Mouse (Mus musculus) left cerebral cortex, postnatal 36 days (tissue): ENCODE results near the gene Steap3. TPM values are rescaled to one million over a fixed set of nuclear protein-coding genes. Genes with fewer than 3 reads are reported as not detected.

ENCODE experiments used
- DNase-seq, 2 experiments: peaks; one replicate each; pipeline ENCODE4 v3.0.0; 2021 to 2022; ENCODE audit warnings: low spot score in 2 of 2, mixed read lengths in 1 of 2
- intact Hi-C: fragments of 180-260 bp; cut with DNase I; formaldehyde crosslinking; loops from one replicate; pipeline ENCODE4 v1.15.1; 2025
- total RNA-seq, 2 experiments: library from RNA; stranded (reverse); gene quantifications; 2 replicates each; pipeline ENCODE4 v1.2.3; 2021

Steap3 gene
- total RNA-seq, 2 experiments from 2014 or later: 4.6 to 6.6 TPM

GRCm38 (mm10) chr1:120208502-120209230 is 63.8 kb downstream of the Steap3 start:
- intact Hi-C loops: no loop called here
- DNase-seq: no peak

GRCm38 (mm10) chr1:120207568-120207967 is 64.9 kb downstream of the Steap3 start:
- intact Hi-C loops: no loop called here

GRCm38 (mm10) chr1:120204834-120205233 is 67.7 kb downstream of the Steap3 start:
- intact Hi-C loops: no loop called here
- no peak for DNase-seq

More at GRCm38 (mm10) chr1:120207568-120207967, 64.9 kb downstream of the Steap3 start:
- peak; percentile 42 to 58 for DNase-seq

- no peak for DNase-seq
- intact Hi-C loops: no loop called here
Observed at GRCm38 (mm10) chr1:120203836-120204235, 68.7 kb downstream of the Steap3 start.

GRCm38 (mm10) chr1:120202542-120202941 is 70.0 kb downstream of the Steap3 start:
- DNase-seq: no peak
- intact Hi-C loops: no loop called here

GRCm38 (mm10) chr1:120198942-120199341 is 73.6 kb downstream of the Steap3 start:
- DNase-seq: no peak
- intact Hi-C loops: no loop called here

- no peak for DNase-seq
- intact Hi-C loops: no loop called here
Observed at GRCm38 (mm10) chr1:120198151-120198550, 74.4 kb downstream of the Steap3 start.

- peak; percentile 75 to 77 for DNase-seq
- intact Hi-C loops: loop anchor here (1.0 to 2.0 kb wide), 2 partner anchors 142 to 353 kb away; no protein-coding TSS in a partner anchor
Observed at GRCm38 (mm10) chr1:120197189-120197588, 75.3 kb downstream of the Steap3 start.

- intact Hi-C loops: loop anchor here (1.0 to 2.0 kb wide), 2 partner anchors 142 to 354 kb away; no protein-coding TSS in a partner anchor
Observed at GRCm38 (mm10) chr1:120196724-120197123, 75.8 kb downstream of the Steap3 start.

GRCm38 (mm10) chr1:120195947-120196346 is 76.6 kb downstream of the Steap3 start:
- no peak for DNase-seq
- intact Hi-C loops: loop anchor here (2.0 kb wide), 1 partner anchor 143 kb away; no protein-coding TSS in a partner anchor

More at GRCm38 (mm10) chr1:120196724-120197123, 75.8 kb downstream of the Steap3 start:
- DNase-seq: no peak

GRCm38 (mm10) chr1:120193586-120193985 is 78.9 kb downstream of the Steap3 start:
- intact Hi-C loops: no loop called here
- no peak for DNase-seq

GRCm38 (mm10) chr1:120192321-120192720 is 80.2 kb downstream of the Steap3 start:
- intact Hi-C loops: no loop called here
- no peak for DNase-seq

- DNase-seq: peak in 1 of 2 experiments; percentile 25
- intact Hi-C loops: no loop called here
Observed at GRCm38 (mm10) chr1:120190946-120191345, 81.6 kb downstream of the Steap3 start.

GRCm38 (mm10) chr1:120190300-120190699 is 82.2 kb downstream of the Steap3 start:
- no peak for DNase-seq
- intact Hi-C loops: no loop called here

GRCm38 (mm10) chr1:120189206-120189605 is 83.3 kb downstream of the Steap3 start:
- intact Hi-C loops: no loop called here
- DNase-seq: no peak

GRCm38 (mm10) chr1:120187059-120187458 is 85.4 kb downstream of the Steap3 start:
- no peak for DNase-seq
- intact Hi-C loops: no loop called here

- intact Hi-C loops: no loop called here
- DNase-seq: no peak
Observed at GRCm38 (mm10) chr1:120186655-120187054, 85.8 kb downstream of the Steap3 start.

- no peak for DNase-seq
Observed at GRCm38 (mm10) chr1:120186204-120186603, 86.3 kb downstream of the Steap3 start.

GRCm38 (mm10) chr1:120177141-120177540 is 95.4 kb downstream of the Steap3 start:
- DNase-seq: no peak
- intact Hi-C loops: loop anchor here (10.0 kb wide), 1 partner anchor 288 kb away; no protein-coding TSS in a partner anchor

More at GRCm38 (mm10) chr1:120186204-120186603, 86.3 kb downstream of the Steap3 start:
- intact Hi-C loops: no loop called here

GRCm38 (mm10) chr1:120176313-120176712 is 96.2 kb downstream of the Steap3 start:
- intact Hi-C loops: loop anchor here (10.0 kb wide), 1 partner anchor 288 kb away; no protein-coding TSS in a partner anchor
- DNase-seq: no peak

- DNase-seq: no peak
- intact Hi-C loops: loop anchor here (10.0 kb wide), 1 partner anchor 290 kb away; no protein-coding TSS in a partner anchor
Observed at GRCm38 (mm10) chr1:120174991-120175390, 97.5 kb downstream of the Steap3 start.
